Mouse (Mus musculus) heart, adult 2 months (tissue): ENCODE results near the gene Ripor3. TPM values are rescaled to one million over a fixed set of nuclear protein-coding genes. Genes with fewer than 3 reads are reported as not detected.

ENCODE experiments used
- DNase-seq, 2 experiments: peaks; one replicate each; pipeline ENCODE4 v3.0.0; 2021
- H3K27ac ChIP-seq: fragments of 200-600 bp; 2 replicates; pipeline ENCODE4 v1.8.1; 2022
- H3K27me3 ChIP-seq: fragments of 200-500 bp; 2 replicates; pipeline ENCODE4 v1.6.1; 2012; ENCODE audit warnings: mild to moderate bottlenecking, low read length, inconsistent platforms, mixed read lengths; ENCODE audit not compliant: control insufficient read depth, insufficient read depth
- H3K36me3 ChIP-seq: fragments of 200-500 bp; 2 replicates; pipeline ENCODE4 v1.6.1; 2012; ENCODE audit warnings: low read length, inconsistent platforms; ENCODE audit not compliant: control insufficient read depth, insufficient read depth
- H3K4me1 ChIP-seq: fragments of 200-500 bp; 2 replicates; pipeline ENCODE4 v1.6.1; 2011; ENCODE audit warnings: low read length; ENCODE audit not compliant: control insufficient read depth, insufficient read depth
- H3K4me3 ChIP-seq: fragments of 200-600 bp; 2 replicates; pipeline ENCODE4 v1.8.1; 2022
- H3K79me2 ChIP-seq: fragments of 200-500 bp; replicated peaks from 2 replicates; pipeline ENCODE4 v1.6.1; 2012; ENCODE audit warnings: mild to moderate bottlenecking, inconsistent platforms, low read length, moderate library complexity, mixed read lengths; ENCODE audit not compliant: control insufficient read depth, insufficient read depth
- H3K9ac ChIP-seq: fragments of 200-500 bp; 2 replicates; pipeline ENCODE4 v1.6.1; 2012; ENCODE audit warnings: low read depth, mild to moderate bottlenecking, control low read depth, inconsistent platforms, low read length, mixed read lengths
- CTCF ChIP-seq: fragments of 200-600 bp; IDR thresholded peaks from 2 replicates; pipeline ENCODE4 v1.8.1; 2022; ENCODE audit warnings: antibody characterized with exemption, mild to moderate bottlenecking, moderate library complexity
- EP300 ChIP-seq: fragments of 200-500 bp; IDR thresholded peaks from 2 replicates; pipeline ENCODE4 v1.6.1; 2011; ENCODE audit warnings: low read depth, low read length, control low read depth; ENCODE audit not compliant: insufficient read depth
- POLR2A ChIP-seq: fragments of 200-500 bp; IDR thresholded peaks from 2 replicates; pipeline ENCODE4 v1.6.1; 2011; ENCODE audit warnings: mild to moderate bottlenecking, low read depth, low read length, control low read depth; ENCODE audit not compliant: insufficient read depth
- WGBS: fragments of 180-500 bp; shearing (Covaris S2); methylation state at CpG from one replicate; pipeline ENCODE4 v1.1.7; 2018; 5-methylcytosine and 5-hydroxymethylcytosine counted together
- intact Hi-C: fragments of 180-260 bp; cut with DNase I; formaldehyde crosslinking; loops from one replicate; pipeline ENCODE4 v1.15.1; 2025
- polyA plus RNA-seq: library from polyadenylated mRNA; depleted of rRNA; stranded (reverse); fragments of >200 nt; gene quantifications from 2 replicates; pipeline ENCODE4 v1.2.3, GENCODE M21; 2012
- total RNA-seq, 2 experiments: library from RNA; stranded (reverse); gene quantifications; 2 replicates each; pipeline ENCODE4 v1.2.3; 2021

Ripor3 gene
- total and polyA plus RNA-seq, 3 experiments = 0.21 to 1.5 (median 0.36) TPM

DNA sequence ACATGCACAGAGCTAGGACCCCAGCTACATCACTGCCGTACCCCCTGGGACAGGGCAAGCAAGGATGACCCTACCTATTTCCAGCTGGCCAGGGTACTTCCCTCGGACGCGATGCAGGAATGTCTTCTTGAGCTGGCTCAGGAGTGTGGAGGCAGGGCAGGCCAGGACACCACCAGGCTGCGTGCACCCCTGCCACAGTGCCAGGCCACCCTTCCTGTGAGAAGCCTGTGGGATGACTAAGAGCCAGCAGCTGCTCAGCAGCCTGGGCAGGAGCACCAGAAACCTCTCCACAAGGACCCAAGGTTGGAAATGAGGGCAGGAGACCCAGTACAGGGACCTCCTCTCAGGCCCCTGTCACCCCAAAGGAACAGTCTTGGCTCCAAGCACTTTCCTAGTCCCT is 26.0 kb downstream of the Ripor3 start:
- WGBS = 61% methylated on average over 5 of the region's 5 CpGs
- H3K9ac ChIP-seq = no peak overlapping the region

DNA sequence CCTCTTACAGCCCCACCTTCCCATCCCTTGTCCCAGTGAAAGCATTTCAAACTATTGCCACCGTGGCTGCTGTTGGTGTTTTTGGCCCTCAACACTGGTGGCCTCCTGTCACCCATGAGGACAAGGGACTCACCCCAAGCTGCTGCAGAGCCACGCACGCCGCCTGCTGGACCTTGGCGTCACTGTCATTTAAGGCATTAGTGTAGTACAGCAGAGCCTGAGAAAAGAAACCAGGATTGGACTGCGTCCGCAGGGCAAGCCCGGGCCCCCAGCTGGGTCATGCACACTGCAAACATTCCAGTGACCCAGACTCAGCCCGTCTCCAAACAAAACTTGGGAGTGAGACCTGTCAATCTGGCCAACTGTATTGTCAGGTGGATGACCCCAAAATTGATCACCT is 27.8 kb downstream of the Ripor3 start:
- TF ChIP-seq EP300 (no peak), CTCF (peak; percentile 42), POLR2A (no peak)
- H3K79me2 ChIP-seq = no peaks in the 10 kb centered on the region
- H3K4me3 ChIP-seq = no peak overlapping the region
- intact Hi-C loops = no loop called here
- no peak for DNase-seq
- WGBS = 72% methylated on average over 9 of the region's 9 CpGs
- H3K36me3 ChIP-seq = no peaks in the 10 kb centered on the region
- H3K9ac ChIP-seq = no peak overlapping the region
- H3K4me1 ChIP-seq = no peaks in the 10 kb centered on the region; the same call in none of the 2 replicates
- H3K27ac ChIP-seq = no peak overlapping the region
- H3K27me3 ChIP-seq = peaks cover 2% of the 10 kb centered on the region; the same call in 1 of the 2 replicates

More for the DNA sequence above, 26.0 kb downstream of the Ripor3 start:
- Histone ChIP-seq H3K79me2 (no peaks in the 10 kb centered on the region), H3K27me3 (peaks cover 2% of the 10 kb centered on the region; the same call in 1 of the 2 replicates), H3K27ac (no peak overlapping the region), H3K36me3 (no peaks in the 10 kb centered on the region), H3K4me3 (no peak overlapping the region), H3K4me1 (no peaks in the 10 kb centered on the region; the same call in none of the 2 replicates)
- TF ChIP-seq CTCF (no peak), EP300 (no peak), POLR2A (no peak)
- DNase-seq = no peak
- intact Hi-C loops = no loop called here

DNA sequence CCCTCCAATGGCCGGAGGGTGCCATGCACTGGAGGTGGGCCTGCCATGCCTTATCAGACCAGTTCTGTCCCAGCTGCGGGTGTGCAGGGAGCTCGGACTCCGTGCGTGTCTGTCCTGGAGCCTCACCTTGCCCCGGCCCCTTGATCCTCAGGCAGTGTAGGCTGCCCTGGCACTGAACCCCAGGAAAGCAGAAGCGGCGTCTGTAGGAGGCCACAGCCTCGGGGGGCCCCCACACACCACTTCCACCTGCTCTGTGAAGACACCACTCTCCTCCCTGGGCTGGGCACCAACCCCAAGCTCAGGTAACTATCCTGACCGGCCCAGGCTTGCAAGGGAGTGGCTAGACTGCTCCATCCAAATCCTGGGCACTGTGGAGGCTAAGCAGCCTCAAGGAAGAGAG is 30.0 kb downstream of the Ripor3 start:
- H3K79me2 ChIP-seq = no peaks in the 10 kb centered on the region
- intact Hi-C loops = no loop called here
- no peak overlapping the region for H3K9ac ChIP-seq
- no peak overlapping the region for H3K4me3 ChIP-seq
- no peak for TF ChIP-seq POLR2A
- TF ChIP-seq CTCF = no peak
- TF ChIP-seq EP300 = no peak
- H3K4me1 ChIP-seq = no peaks in the 10 kb centered on the region; the same call in none of the 2 replicates
- no peak overlapping the region for H3K27ac ChIP-seq
- 84% methylated on average over 10 of the region's 10 CpGs for WGBS
- DNase-seq = no peak
- H3K27me3 ChIP-seq = no peaks in the 10 kb centered on the region
- no peaks in the 10 kb centered on the region for H3K36me3 ChIP-seq

- Histone ChIP-seq H3K27me3 (no peaks in the 10 kb centered on the region), H3K36me3 (no peaks in the 10 kb centered on the region), H3K9ac (no peak overlapping the region), H3K27ac (no peak overlapping the region), H3K4me3 (no peak overlapping the region), H3K4me1 (peaks cover 5% of the 10 kb centered on the region), H3K79me2 (no peaks in the 10 kb centered on the region)
- intact Hi-C loops = no loop called here
- WGBS = 88% methylated on average over 10 of the region's 10 CpGs
- no peak for TF ChIP-seq EP300
- no peak for TF ChIP-seq CTCF
- no peak for TF ChIP-seq POLR2A
- no peak for DNase-seq
Measured at GRCm38 (mm10) chr2:167978271-167978670, 32.1 kb downstream of the Ripor3 start.

DNA sequence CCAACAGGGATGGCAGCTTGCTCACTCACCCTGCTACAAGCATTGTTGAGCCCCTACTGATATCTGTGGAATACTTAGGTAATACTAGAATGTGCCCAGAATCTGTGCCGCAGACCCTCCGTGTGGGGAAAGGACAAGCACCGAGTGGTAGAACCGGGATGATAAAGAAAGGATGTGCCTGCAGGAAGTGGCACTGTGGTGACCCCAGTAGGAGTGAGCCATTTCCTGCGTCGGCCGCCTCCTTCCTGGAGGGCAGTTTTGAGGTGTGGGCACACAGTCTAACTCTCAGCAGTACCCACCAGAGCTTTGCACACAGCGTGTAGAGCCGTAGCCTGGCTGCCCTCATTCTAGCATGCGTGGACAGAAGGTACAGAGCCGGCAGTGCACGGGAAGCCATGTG is 34.7 kb downstream of the Ripor3 start:
- intact Hi-C loops = no loop called here
- H3K4me3 ChIP-seq = no peak overlapping the region
- DNase-seq = no peak
- H3K36me3 ChIP-seq = no peaks in the 10 kb centered on the region
- WGBS = 58% methylated on average over 12 of the region's 12 CpGs
- TF ChIP-seq POLR2A = no peak
- no peak for TF ChIP-seq EP300
- no peak for TF ChIP-seq CTCF
- no peaks in the 10 kb centered on the region for H3K27me3 ChIP-seq
- no peak overlapping the region for H3K9ac ChIP-seq
- peaks cover 7% of the 10 kb centered on the region for H3K4me1 ChIP-seq
- no peak overlapping the region for H3K27ac ChIP-seq
- H3K79me2 ChIP-seq = no peaks in the 10 kb centered on the region

- H3K36me3 ChIP-seq = no peaks in the 10 kb centered on the region
- WGBS = 16% methylated on average over 1 of the region's 1 CpGs
- no peaks in the 10 kb centered on the region for H3K27me3 ChIP-seq
- no peaks in the 10 kb centered on the region for H3K79me2 ChIP-seq
- H3K4me1 ChIP-seq = peaks cover 7% of the 10 kb centered on the region
- no peak overlapping the region for H3K4me3 ChIP-seq
- H3K9ac ChIP-seq = no peak overlapping the region
- no peak overlapping the region for H3K27ac ChIP-seq
- intact Hi-C loops = no loop called here
- no peak for TF ChIP-seq EP300
- TF ChIP-seq CTCF = no peak
- no peak for TF ChIP-seq POLR2A
- no peak for DNase-seq
Measured at GRCm38 (mm10) chr2:167972809-167973208, 37.6 kb downstream of the Ripor3 start.
